Comparison of ENCODE assay signal across 18 mouse cellular contexts in the genomic region with DNA sequence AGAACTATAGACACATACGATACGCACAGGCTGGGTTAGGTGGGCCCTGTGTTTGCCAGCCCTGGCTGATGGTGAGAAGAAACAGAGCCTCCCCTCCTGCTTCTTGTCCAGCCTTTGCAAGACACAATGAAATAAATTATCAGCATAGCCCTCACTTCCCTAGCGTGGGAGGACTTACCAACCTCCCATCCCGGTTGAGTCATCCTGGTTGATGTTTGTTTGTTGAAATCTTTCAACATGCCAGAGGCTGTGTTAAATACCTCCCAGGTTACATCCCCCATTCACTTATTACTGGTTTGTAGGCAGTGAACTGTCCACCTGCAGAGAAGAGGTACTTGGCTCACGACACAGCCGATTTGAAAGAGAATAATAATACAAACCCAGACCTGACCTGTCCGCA. TPM values are rescaled to one million over a fixed set of nuclear protein-coding genes. Genes with fewer than 3 reads are reported as not detected.
DNase-seq lines count a peak whose midpoint lies in the region; ATAC-seq and TF ChIP-seq lines count a peak whose summit lies in the region.
"Had no signal": no experiment of that assay in that cellular context is flagged by ENCODE, and none has a peak within 500 bp of the region (broad histone marks: within the 10 kb centered on the region; RNA-seq: fewer than 3 reads in every experiment).

No protein-coding gene starts in this region.

- H3K4me3 ChIP-seq in forebrain, embryonic 11.5 days (ENCODE audit: low read depth, low read length) = no peak overlapping the region
- H3K4me3 ChIP-seq in forebrain, embryonic 10.5 days = no peak overlapping the region
- no peak overlapping the region for H3K4me3 ChIP-seq in midbrain, embryonic 14.5 days (replicated peaks; ENCODE audit: low read depth, low read length)
- no peak overlapping the region for H3K4me3 ChIP-seq in midbrain, embryonic 11.5 days (ENCODE audit: low read depth, low read length)
- H3K4me3 ChIP-seq in forebrain, postnatal 0 days (ENCODE audit: low read depth, low read length) = no peak overlapping the region
- no peak overlapping the region for H3K4me3 ChIP-seq in lung, postnatal 0 days (ENCODE audit: low read depth, low read length)
- H3K4me3 ChIP-seq: embryonic facial prominence, embryonic 13.5 days; gastrocnemius, adult 2 months had no signal

- 84% methylated on average over 7 of the region's 7 CpGs for WGBS in forebrain, embryonic 11.5 days
- 91% methylated on average over 7 of the region's 7 CpGs for WGBS in forebrain, embryonic 10.5 days
- WGBS in midbrain, embryonic 14.5 days = 81% methylated on average over 7 of the region's 7 CpGs
- WGBS in midbrain, embryonic 11.5 days = 89% methylated on average over 7 of the region's 7 CpGs
- WGBS in forebrain, postnatal 0 days = 77% methylated on average over 7 of the region's 7 CpGs
- 83% methylated on average over 7 of the region's 7 CpGs for WGBS in lung, postnatal 0 days

- TF ChIP-seq EP300 in lung, postnatal 0 days (IDR thresholded peaks at IDR 0.05) = no peak

- no peak overlapping the region for H3K9ac ChIP-seq in forebrain, embryonic 11.5 days (ENCODE audit: low read length)
- no peak overlapping the region for H3K9ac ChIP-seq in midbrain, embryonic 14.5 days (replicated peaks; ENCODE audit: low read length)
- no peak overlapping the region for H3K9ac ChIP-seq in midbrain, embryonic 11.5 days (ENCODE audit: low read length)
- no peak overlapping the region for H3K9ac ChIP-seq in forebrain, postnatal 0 days
- H3K9ac ChIP-seq in lung, postnatal 0 days (replicated peaks; ENCODE audit: low read depth) = no peak overlapping the region
- H3K9ac ChIP-seq: embryonic facial prominence, embryonic 13.5 days; liver, postnatal 0 days had no signal

- no peaks in the 10 kb centered on the region for H3K9me3 ChIP-seq in forebrain, embryonic 11.5 days (ENCODE audit: control insufficient read depth, low read length)
- no peaks in the 10 kb centered on the region for H3K9me3 ChIP-seq in forebrain, embryonic 10.5 days
- no peaks in the 10 kb centered on the region for H3K9me3 ChIP-seq in midbrain, embryonic 14.5 days (ENCODE audit: control insufficient read depth, low read length)
- H3K9me3 ChIP-seq in midbrain, embryonic 11.5 days (ENCODE audit: control insufficient read depth, low read length) = no peaks in the 10 kb centered on the region
- H3K9me3 ChIP-seq in forebrain, postnatal 0 days (ENCODE audit: low read length) = no peaks in the 10 kb centered on the region
- no peaks in the 10 kb centered on the region for H3K9me3 ChIP-seq in lung, postnatal 0 days (ENCODE audit: low read length)
- H3K9me3 ChIP-seq: embryonic facial prominence, embryonic 13.5 days had no signal

- DNase-seq in forebrain, embryonic 11.5 days (ENCODE audit: low spot score) = peak; percentile 21
- no peak for DNase-seq in forebrain, embryonic 10.5 days (ENCODE audit: extremely low spot score, low spot score)
- DNase-seq in midbrain, embryonic 14.5 days = no peak
- DNase-seq in midbrain, embryonic 11.5 days (ENCODE audit: low spot score, missing footprints) = no peak
- no peak for DNase-seq in forebrain, postnatal 0 days
- no peak for DNase-seq in lung, postnatal 0 days (ENCODE audit: low spot score)
- no peak for DNase-seq in adipocyte (ENCODE audit: low spot score)
- DNase-seq in retina, embryonic 14.5 days (ENCODE audit: low spot score) = no peak
- DNase-seq: adrenal gland, postnatal 14 days; gastrocnemius, adult 2 months; heart, postnatal 4 days; kidney, adult 18-20 months; kidney, postnatal 14 days; liver; liver, postnatal 0 days; thymus, postnatal 25 days had no signal

- no peak overlapping the region for H3K4me2 ChIP-seq in forebrain, embryonic 11.5 days (ENCODE audit: low read depth, low read length, severe bottlenecking)
- 0 out of 2 replicates have a peak overlapping the region, but pooled peaks have one; percentile 2 for H3K4me2 ChIP-seq in midbrain, embryonic 14.5 days (ENCODE audit: low read length)
- no peak overlapping the region for H3K4me2 ChIP-seq in midbrain, embryonic 11.5 days
- H3K4me2 ChIP-seq in forebrain, postnatal 0 days (ENCODE audit: low read depth) = no peak overlapping the region
- no peak overlapping the region for H3K4me2 ChIP-seq in lung, postnatal 0 days (replicated peaks; ENCODE audit: low read depth, low read length)
- H3K4me2 ChIP-seq: embryonic facial prominence, embryonic 13.5 days had no signal

- no peaks in the 10 kb centered on the region for H3K27me3 ChIP-seq in forebrain, embryonic 11.5 days (ENCODE audit: control insufficient read depth, insufficient read depth, low read length)
- no peaks in the 10 kb centered on the region for H3K27me3 ChIP-seq in forebrain, embryonic 10.5 days (ENCODE audit: poor library complexity, severe bottlenecking)
- H3K27me3 ChIP-seq in midbrain, embryonic 14.5 days (ENCODE audit: control insufficient read depth, insufficient read depth, low read length) = no peaks in the 10 kb centered on the region
- H3K27me3 ChIP-seq in midbrain, embryonic 11.5 days (ENCODE audit: control insufficient read depth, insufficient read depth, low read length) = no peaks in the 10 kb centered on the region
- H3K27me3 ChIP-seq in forebrain, postnatal 0 days (ENCODE audit: insufficient read depth, low read length) = no peaks in the 10 kb centered on the region
- no peaks in the 10 kb centered on the region for H3K27me3 ChIP-seq in lung, postnatal 0 days (replicated peaks; ENCODE audit: insufficient read depth, low read length)
- H3K27me3 ChIP-seq: CH12.LX had no signal

- no peak for ATAC-seq in forebrain, embryonic 11.5 days (replicated peaks; ENCODE audit: low FRiP score)
- no peak for ATAC-seq in midbrain, embryonic 14.5 days (ENCODE audit: low FRiP score, low TSS enrichment)
- no peak for ATAC-seq in midbrain, embryonic 11.5 days (ENCODE audit: low FRiP score)
- ATAC-seq in forebrain, postnatal 0 days = no peak
- no peak for ATAC-seq in lung, postnatal 0 days
- ATAC-seq: liver, postnatal 0 days had no signal

- H3K36me3 ChIP-seq in forebrain, embryonic 11.5 days (ENCODE audit: control insufficient read depth, insufficient read depth, low read length) = no peaks in the 10 kb centered on the region
- H3K36me3 ChIP-seq in forebrain, embryonic 10.5 days (replicated peaks) = no peaks in the 10 kb centered on the region
- H3K36me3 ChIP-seq in midbrain, embryonic 14.5 days (ENCODE audit: control insufficient read depth, insufficient read depth, low read length) = no peaks in the 10 kb centered on the region
- H3K36me3 ChIP-seq in midbrain, embryonic 11.5 days (ENCODE audit: control insufficient read depth, insufficient read depth, low read length) = no peaks in the 10 kb centered on the region
- H3K36me3 ChIP-seq in forebrain, postnatal 0 days (ENCODE audit: insufficient read depth) = no peaks in the 10 kb centered on the region
- no peaks in the 10 kb centered on the region for H3K36me3 ChIP-seq in lung, postnatal 0 days (ENCODE audit: insufficient read depth, low read length)
- H3K36me3 ChIP-seq: embryonic facial prominence, embryonic 13.5 days had no signal

- no peak overlapping the region for H3K27ac ChIP-seq in forebrain, embryonic 11.5 days (ENCODE audit: low read depth, low read length)
- no peak overlapping the region for H3K27ac ChIP-seq in forebrain, embryonic 10.5 days
- H3K27ac ChIP-seq in midbrain, embryonic 14.5 days (replicated peaks; ENCODE audit: low read depth, low read length) = peak overlapping the region; percentile 72
- H3K27ac ChIP-seq in midbrain, embryonic 11.5 days (ENCODE audit: low read depth, low read length) = no peak overlapping the region
- peak overlapping the region; percentile 57; the same call in 1 of the 2 replicates for H3K27ac ChIP-seq in forebrain, postnatal 0 days (ENCODE audit: low read depth, low read length)
- H3K27ac ChIP-seq in lung, postnatal 0 days (ENCODE audit: low read length) = no peak overlapping the region
- H3K27ac ChIP-seq: embryonic facial prominence, embryonic 13.5 days; gastrocnemius, adult 2 months had no signal

- H3K4me1 ChIP-seq in forebrain, embryonic 11.5 days (replicated peaks; ENCODE audit: control insufficient read depth, insufficient read depth, low read length) = no peaks in the 10 kb centered on the region; the same call in 1 of the 2 replicates
- peaks cover 18% of the 10 kb centered on the region for H3K4me1 ChIP-seq in forebrain, embryonic 10.5 days
- H3K4me1 ChIP-seq in midbrain, embryonic 14.5 days (ENCODE audit: control insufficient read depth, insufficient read depth, low read length) = peaks cover 21% of the 10 kb centered on the region
- H3K4me1 ChIP-seq in midbrain, embryonic 11.5 days (ENCODE audit: control insufficient read depth, insufficient read depth, low read length) = peaks cover 5% of the 10 kb centered on the region; the same call in 1 of the 2 replicates
- H3K4me1 ChIP-seq in forebrain, postnatal 0 days (ENCODE audit: insufficient read depth) = peaks cover 14% of the 10 kb centered on the region
- H3K4me1 ChIP-seq in lung, postnatal 0 days (ENCODE audit: insufficient read depth, low read depth, low read length) = no peaks in the 10 kb centered on the region

- no peak for TF ChIP-seq CTCF in forebrain, postnatal 0 days (IDR thresholded peaks at IDR 0.05; ENCODE audit: low read depth)
- TF ChIP-seq CTCF in lung, postnatal 0 days (IDR thresholded peaks at IDR 0.05) = no peak

RNA-seq across cellular contexts. Expression of a gene that starts 3.8 kb away (rescaled TPM):
- 333 and 341 TPM in 2 replicates for polyA plus RNA-seq in forebrain, embryonic 11.5 days (2014; fragmentation: Nextera tagmentation; extraction: Ambion mirVana)
- polyA plus RNA-seq in forebrain, embryonic 10.5 days (2016; fragmentation: Nextera tagmentation; extraction: Ambion mirVana) = 335 and 344 TPM in 2 replicates
- 282 and 322 TPM in 2 replicates for polyA plus RNA-seq in midbrain, embryonic 14.5 days (2014; fragmentation: Nextera tagmentation; extraction: Ambion mirVana)
- polyA plus RNA-seq in midbrain, embryonic 11.5 days (2014; fragmentation: Nextera tagmentation; extraction: Ambion mirVana) = 345 and 351 TPM in 2 replicates
- total RNA-seq in forebrain, postnatal 0 days (2014; rRNA removed) = 276 and 348 TPM in 2 replicates
- 292 and 342 TPM in 2 replicates for polyA plus RNA-seq in forebrain, postnatal 0 days (2015; fragmentation: Nextera tagmentation; extraction: Ambion mirVana)
- polyA plus RNA-seq in lung, postnatal 0 days (2015; fragmentation: Nextera tagmentation; extraction: Ambion mirVana) = 129 and 135 TPM in 2 replicates

Comparison
In these comparisons a context has a peak if more than half of its experiments do, and no peak if none do; other contexts are left out.
1. H3K27ac ChIP-seq: peak in midbrain, embryonic 14.5 days (single experiment) and forebrain, postnatal 0 days (single experiment); none in forebrain, embryonic 11.5 days (single experiment), forebrain, embryonic 10.5 days (single experiment), midbrain, embryonic 11.5 days (single experiment) and lung, postnatal 0 days (single experiment).